Comparison of ENCODE assay signal across 10 mouse cellular contexts in genomic region chr4:75063275-75063674, GRCm38 (mm10).
DNase-seq lines count a peak whose midpoint lies in the region; ATAC-seq and TF ChIP-seq lines count a peak whose summit lies in the region.
"Had no signal": no experiment of that assay in that cellular context is flagged by ENCODE, and none has a peak within 500 bp of the region (broad histone marks: within the 10 kb centered on the region; RNA-seq: fewer than 3 reads in every experiment).

No protein-coding gene starts in this region.

- 76% methylated on average over 2 of the region's 2 CpGs for WGBS in hindbrain, postnatal 0 days
- 89% methylated on average over 2 of the region's 2 CpGs for WGBS in hindbrain, embryonic 16.5 days
- 84% methylated on average over 2 of the region's 2 CpGs for WGBS in kidney, embryonic 14.5 days

- no peak overlapping the region for H3K4me2 ChIP-seq in hindbrain, postnatal 0 days (ENCODE audit: low read depth, low read length)
- no peak overlapping the region for H3K4me2 ChIP-seq in hindbrain, embryonic 16.5 days (ENCODE audit: low read length)
- H3K4me2 ChIP-seq in kidney, embryonic 14.5 days (replicated peaks; ENCODE audit: low read depth, low read length): no peak overlapping the region
- H3K4me2 ChIP-seq: embryonic facial prominence, embryonic 12.5 days had no signal

- H3K9ac ChIP-seq in hindbrain, postnatal 0 days (replicated peaks; ENCODE audit: low read length): no peak overlapping the region
- no peak overlapping the region for H3K9ac ChIP-seq in hindbrain, embryonic 16.5 days (ENCODE audit: low read depth, low read length)
- no peak overlapping the region for H3K9ac ChIP-seq in kidney, embryonic 14.5 days (ENCODE audit: low read depth, low read length)
- H3K9ac ChIP-seq: embryonic facial prominence, embryonic 12.5 days had no signal

- no peak overlapping the region for H3K27ac ChIP-seq in hindbrain, postnatal 0 days
- H3K27ac ChIP-seq in hindbrain, embryonic 16.5 days (ENCODE audit: low read depth, low read length): no peak overlapping the region
- no peak overlapping the region for H3K27ac ChIP-seq in kidney, embryonic 14.5 days (ENCODE audit: low read depth, low read length)
- H3K27ac ChIP-seq: embryonic facial prominence, embryonic 12.5 days had no signal

- H3K36me3 ChIP-seq in hindbrain, postnatal 0 days (ENCODE audit: insufficient read depth, low read length): no peaks in the 10 kb centered on the region
- no peaks in the 10 kb centered on the region for H3K36me3 ChIP-seq in hindbrain, embryonic 16.5 days (ENCODE audit: control insufficient read depth, insufficient read depth, low read length)
- no peaks in the 10 kb centered on the region for H3K36me3 ChIP-seq in E14TG2a.4 (ENCODE audit: insufficient read depth, low read length)
- no peaks in the 10 kb centered on the region for H3K36me3 ChIP-seq in kidney, embryonic 14.5 days (ENCODE audit: control insufficient read depth, insufficient read depth, low read length)
- H3K36me3 ChIP-seq: embryonic facial prominence, embryonic 12.5 days had no signal

- peak; percentile 59 for DNase-seq in hindbrain, postnatal 0 days (ENCODE audit: low spot score)
- DNase-seq in 3134 (ENCODE audit: extremely low read depth, insufficient read length, low spot score): peak; percentile 3
- DNase-seq in embryo, embryonic 11.5 days (ENCODE audit: low read depth, low spot score): peak; percentile 8
- DNase-seq in adrenal gland, postnatal 10 days: no peak
- DNase-seq: kidney, postnatal 36 days had no signal

- no peaks in the 10 kb centered on the region for H3K27me3 ChIP-seq in hindbrain, postnatal 0 days (ENCODE audit: insufficient read depth, low read length)
- H3K27me3 ChIP-seq in hindbrain, embryonic 16.5 days (replicated peaks; ENCODE audit: control insufficient read depth, insufficient read depth, low read length): no peaks in the 10 kb centered on the region
- no peaks in the 10 kb centered on the region for H3K27me3 ChIP-seq in E14TG2a.4 (ENCODE audit: insufficient read depth, low read length)
- no peaks in the 10 kb centered on the region for H3K27me3 ChIP-seq in kidney, embryonic 14.5 days (ENCODE audit: control insufficient read depth, insufficient read depth, low read length)
- H3K27me3 ChIP-seq: embryonic facial prominence, embryonic 12.5 days had no signal

- TF ChIP-seq CTCF in hindbrain, postnatal 0 days (IDR thresholded peaks at IDR 0.05; ENCODE audit: low read depth): peak; percentile 63
- peak; percentile 54 for TF ChIP-seq CTCF in E14TG2a.4 (conservative IDR thresholded peaks at IDR 0.05; ENCODE audit: low read length)

- H3K9me3 ChIP-seq in hindbrain, postnatal 0 days (ENCODE audit: low read length): no peaks in the 10 kb centered on the region
- H3K9me3 ChIP-seq in hindbrain, embryonic 16.5 days (ENCODE audit: control insufficient read depth, low read length): no peaks in the 10 kb centered on the region
- H3K9me3 ChIP-seq in E14TG2a.4 (ENCODE audit: low read length): peaks cover 7% of the 10 kb centered on the region
- H3K9me3 ChIP-seq in kidney, embryonic 14.5 days (ENCODE audit: control insufficient read depth, low read length): no peaks in the 10 kb centered on the region
- H3K9me3 ChIP-seq: embryonic facial prominence, embryonic 12.5 days had no signal

- no peaks in the 10 kb centered on the region for H3K4me1 ChIP-seq in hindbrain, postnatal 0 days (ENCODE audit: insufficient read depth, low read length)
- no peaks in the 10 kb centered on the region for H3K4me1 ChIP-seq in hindbrain, embryonic 16.5 days (ENCODE audit: control insufficient read depth, insufficient read depth, low read depth, low read length)
- H3K4me1 ChIP-seq in E14TG2a.4 (replicated peaks; ENCODE audit: low read depth, low read length): no peaks in the 10 kb centered on the region
- no peaks in the 10 kb centered on the region for H3K4me1 ChIP-seq in kidney, embryonic 14.5 days (ENCODE audit: control insufficient read depth, insufficient read depth, low read length)
- H3K4me1 ChIP-seq: embryonic facial prominence, embryonic 12.5 days had no signal

- no peak overlapping the region for H3K4me3 ChIP-seq in hindbrain, postnatal 0 days (ENCODE audit: low read length)
- H3K4me3 ChIP-seq in hindbrain, embryonic 16.5 days (ENCODE audit: low read length): no peak overlapping the region
- H3K4me3 ChIP-seq in E14TG2a.4 (replicated peaks; ENCODE audit: low read length): no peak overlapping the region
- no peak overlapping the region for H3K4me3 ChIP-seq in kidney, embryonic 14.5 days (ENCODE audit: low read length)
- H3K4me3 ChIP-seq: embryonic facial prominence, embryonic 12.5 days had no signal

- no peak for ATAC-seq in hindbrain, postnatal 0 days
- no peak for ATAC-seq in hindbrain, embryonic 16.5 days
- ATAC-seq in megakaryocyte-erythroid progenitor cell, adult 5-6 weeks (replicated peaks; ENCODE audit: low FRiP score, low TSS enrichment, poor library complexity, severe bottlenecking): no peak
- no peak for ATAC-seq in kidney, embryonic 14.5 days (ENCODE audit: low FRiP score, low TSS enrichment)
